Mouse (Mus musculus) adrenal gland, adult 2 months (tissue): Measurements from ENCODE around the gene P2ry10b. TPM values are rescaled to one million over a fixed set of nuclear protein-coding genes. Genes with fewer than 3 reads are reported as not detected.
A peak's percentile ranks its signal among the peaks of the same experiment; 100 is the strongest.

Experiments
- DNase-seq: peaks from one replicate; pipeline ENCODE4 v3.0.0; 2021
- long read RNA-seq: library from polyadenylated mRNA; stranded (forward); transcript quantifications from one replicate; pipeline ENCODE4 v2.0.0, GENCODE M21; 2021
- polyA plus RNA-seq: library from polyadenylated mRNA; depleted of rRNA; stranded (reverse); fragments of >200 nt; gene quantifications from 2 replicates; pipeline ENCODE4 v1.2.3, GENCODE M21; 2012; rRNA removed
- total RNA-seq, 2 experiments: library from RNA; stranded (reverse); gene quantifications; 2 replicates each; pipeline ENCODE4 v1.2.3; 2021

The P2ry10b gene
- 1 to 10 TPM in 1 of 2 experiments, under 1 TPM in 1; 0.92 to 1.8 TPM for total RNA-seq
- polyA plus RNA-seq, result 1.7 and 1.9 TPM in 2 replicates
- long read RNA-seq, partial matches to known transcripts, result 0 of 1 reads
- long read RNA-seq, other reads (novel, unspliced or antisense), result 0 of 1 reads

GRCm38 (mm10) chrX:107148681-107149080, at the start of gene P2ry10b:
Gene P2ry10b (plus strand): TSS chrX:107148927.
- no peak for DNase-seq

GRCm38 (mm10) chrX:107116333-107116732, 32.4 kb upstream of the P2ry10b start:
- DNase-seq, result no peak

GRCm38 (mm10) chrX:107116987-107117386, 31.7 kb upstream of the P2ry10b start:
- DNase-seq, result no peak

GRCm38 (mm10) chrX:107143184-107143583, 5.5 kb upstream of the P2ry10b start:
- no peak for DNase-seq

- no peak for DNase-seq
Observed at GRCm38 (mm10) chrX:107143930-107144329, 4.8 kb upstream of the P2ry10b start.

- no peak for DNase-seq
Observed at GRCm38 (mm10) chrX:107149391-107149993, 765 bp downstream of the P2ry10b start.

GRCm38 (mm10) chrX:107150027-107150426, 1.3 kb downstream of the P2ry10b start:
- no peak for DNase-seq

GRCm38 (mm10) chrX:107150752-107151515, 2.2 kb downstream of the P2ry10b start:
- peak; percentile 3 for DNase-seq

GRCm38 (mm10) chrX:107156021-107156420, 7.3 kb downstream of the P2ry10b start:
- no peak for DNase-seq

- no peak for DNase-seq
Observed at GRCm38 (mm10) chrX:107160496-107160895, 11.8 kb downstream of the P2ry10b start.

GRCm38 (mm10) chrX:107168281-107168680, 19.6 kb downstream of the P2ry10b start:
- DNase-seq, result no peak

- DNase-seq, result no peak
Observed at GRCm38 (mm10) chrX:107169128-107169527, 20.4 kb downstream of the P2ry10b start.

GRCm38 (mm10) chrX:107178742-107179141, 30.0 kb downstream of the P2ry10b start:
- no peak for DNase-seq

- no peak for DNase-seq
Observed at GRCm38 (mm10) chrX:107217577-107218090, 68.9 kb downstream of the P2ry10b start.

Other genes with a start within 250 kb of the P2ry10b start
- gene Lpar4, start 228.3 kb upstream of the P2ry10b start, total RNA-seq, result 1 to 10 TPM in 1 of 2 experiments, under 1 TPM in 1; 0.75 to 1.5 TPM
- 0.06 and 0.21 TPM in 2 replicates for gene Lpar4, start 228.3 kb upstream of the P2ry10b start, polyA plus RNA-seq
- gene P2ry10, start 60.4 kb upstream of the P2ry10b start, total RNA-seq, result under 1 TPM; 0.17 to 0.35 TPM
- gene P2ry10, start 60.4 kb upstream of the P2ry10b start, polyA plus RNA-seq, result 0.04 TPM in 1 of 2 replicates, not detected in the other
- gene Gpr174, start 107.0 kb downstream of the P2ry10b start, total RNA-seq, result under 1 TPM in 1 of 2 experiments, not detected in 1; 0.35 TPM
- not detected in 2 replicates for gene Gpr174, start 107.0 kb downstream of the P2ry10b start, polyA plus RNA-seq